Mouse (Mus musculus) heart, embryonic 13.5 days (tissue): ENCODE measurements around the gene Rhog. TPM values are rescaled to one million over a fixed set of nuclear protein-coding genes. Genes with fewer than 3 reads are reported as not detected.

Source experiments
- ATAC-seq: fragments of 200-750 bp; cut with Nextera tagmentation; 2 replicates; pipeline ENCODE4 v1.8.0; 2017; ENCODE audit warnings: moderate TSS enrichment; ENCODE audit not compliant: insufficient number of reproducible peaks, low FRiP score, low TSS enrichment; ENCODE audit errors: extremely low read depth
- H3K27ac ChIP-seq: fragments of 300-500 bp; sonication (generic); replicated peaks from 2 replicates; pipeline ENCODE4 v1.5.1; 2015; ENCODE audit warnings: moderate library complexity, mild to moderate bottlenecking, inconsistent platforms
- H3K27me3 ChIP-seq: fragments of 300-500 bp; sonication (generic); replicated peaks from 2 replicates; pipeline ENCODE4 v1.6.1; 2015; ENCODE audit warnings: mild to moderate bottlenecking, inconsistent platforms
- H3K36me3 ChIP-seq: fragments of 300-500 bp; sonication (generic); 2 replicates; pipeline ENCODE4 v1.6.1; 2015; ENCODE audit warnings: mild to moderate bottlenecking, inconsistent platforms
- H3K4me1 ChIP-seq: fragments of 300-500 bp; sonication (generic); 2 replicates; pipeline ENCODE4 v1.6.1; 2015; ENCODE audit warnings: inconsistent platforms
- H3K4me2 ChIP-seq: fragments of 300-500 bp; sonication (generic); 2 replicates; pipeline ENCODE4 v1.6.1; 2015; ENCODE audit warnings: inconsistent platforms, mild to moderate bottlenecking, moderate library complexity
- H3K4me3 ChIP-seq: fragments of 300-500 bp; sonication (generic); 2 replicates; pipeline ENCODE4 v1.5.1; 2015; ENCODE audit warnings: moderate library complexity, mild to moderate bottlenecking, inconsistent platforms
- H3K9ac ChIP-seq: fragments of 300-500 bp; sonication (generic); 2 replicates; pipeline ENCODE4 v1.6.1; 2015; ENCODE audit warnings: inconsistent platforms, mild to moderate bottlenecking, moderate library complexity
- H3K9me3 ChIP-seq: fragments of 300-500 bp; sonication (generic); 2 replicates; pipeline ENCODE4 v1.6.1; 2016; ENCODE audit warnings: inconsistent platforms
- WGBS: fragments of 180-500 bp; shearing (Covaris S2); methylation state at CpG from one replicate; pipeline ENCODE4 v1.1.7; 2015; ENCODE audit warnings: mixed read lengths; 5-methylcytosine and 5-hydroxymethylcytosine counted together
- polyA plus RNA-seq: library from polyadenylated mRNA; unstranded; fragments of >200 nt; fragmentation: Nextera tagmentation; extraction: Ambion mirVana; gene quantifications from 2 replicates; pipeline ENCODE4 v1.2.1, GENCODE M21; 2015

Rhog gene
- polyA plus RNA-seq, 1 experiment from 2014 or later: 43.8 TPM

GRCm38 (mm10) chr7:102239591-102239990 is 16.3 kb downstream of the Rhog start:
- Histone ChIP-seq H3K36me3 (peaks cover 80% of the 10 kb centered on the region), H3K27ac (no peak overlapping the region), H3K9me3 (no peaks in the 10 kb centered on the region), H3K4me2 (no peak overlapping the region), H3K4me1 (peaks cover 29% of the 10 kb centered on the region), H3K27me3 (no peaks in the 10 kb centered on the region), H3K9ac (no peak overlapping the region), H3K4me3 (no peak overlapping the region)
- no peak for ATAC-seq
- WGBS: 73% methylated on average over 16 of the region's 16 CpGs

GRCm38 (mm10) chr7:102238686-102239286 is 17.1 kb downstream of the Rhog start:
- no peak for ATAC-seq
- Histone ChIP-seq H3K27me3 (no peaks in the 10 kb centered on the region), H3K4me2 (no peak overlapping the region), H3K9me3 (no peaks in the 10 kb centered on the region), H3K4me1 (peaks cover 21% of the 10 kb centered on the region), H3K9ac (no peak overlapping the region), H3K4me3 (no peak overlapping the region), H3K27ac (no peak overlapping the region), H3K36me3 (peaks cover 82% of the 10 kb centered on the region)
- WGBS: 91% methylated on average over 8 of the region's 8 CpGs

GRCm38 (mm10) chr7:102233059-102233458 is 22.8 kb downstream of the Rhog start:
- no peaks in the 10 kb centered on the region for H3K9me3 ChIP-seq
- 86% methylated on average over 4 of the region's 4 CpGs for WGBS
- peaks cover 78% of the 10 kb centered on the region for H3K36me3 ChIP-seq

GRCm38 (mm10) chr7:102229814-102230213 is 26.0 kb downstream of the Rhog start:
- Histone ChIP-seq H3K9ac (no peak overlapping the region), H3K4me2 (no peak overlapping the region), H3K4me3 (no peak overlapping the region), H3K9me3 (no peaks in the 10 kb centered on the region), H3K4me1 (peaks cover 5% of the 10 kb centered on the region; the same call in 1 of the 2 replicates), H3K27ac (no peak overlapping the region), H3K36me3 (peaks cover 60% of the 10 kb centered on the region), H3K27me3 (no peaks in the 10 kb centered on the region)
- no peak for ATAC-seq
- WGBS: 94% methylated on average over 6 of the region's 6 CpGs

More at GRCm38 (mm10) chr7:102233059-102233458, 22.8 kb downstream of the Rhog start:
- H3K9ac ChIP-seq: no peak overlapping the region
- H3K4me1 ChIP-seq: no peaks in the 10 kb centered on the region
- H3K4me2 ChIP-seq: no peak overlapping the region
- H3K27ac ChIP-seq: no peak overlapping the region
- H3K4me3 ChIP-seq: no peak overlapping the region
- H3K27me3 ChIP-seq: no peaks in the 10 kb centered on the region
- ATAC-seq: no peak

- no peak for ATAC-seq
- H3K4me1 ChIP-seq: peaks cover 13% of the 10 kb centered on the region
- H3K4me3 ChIP-seq: no peak overlapping the region
- H3K9me3 ChIP-seq: no peaks in the 10 kb centered on the region
- no peaks in the 10 kb centered on the region for H3K27me3 ChIP-seq
- no peak overlapping the region for H3K4me2 ChIP-seq
- WGBS: 82% methylated on average over 4 of the region's 4 CpGs
- no peak overlapping the region for H3K27ac ChIP-seq
- H3K9ac ChIP-seq: no peak overlapping the region
- H3K36me3 ChIP-seq: peaks cover 51% of the 10 kb centered on the region
These were observed 27.7 kb downstream of the Rhog start for GRCm38 (mm10) chr7:102228049-102228670.

GRCm38 (mm10) chr7:102226051-102226450 is 29.8 kb downstream of the Rhog start:
- Histone ChIP-seq H3K4me3 (no peak overlapping the region), H3K36me3 (peaks cover 38% of the 10 kb centered on the region), H3K4me2 (no peak overlapping the region), H3K9me3 (no peaks in the 10 kb centered on the region), H3K9ac (no peak overlapping the region), H3K4me1 (peaks cover 13% of the 10 kb centered on the region), H3K27me3 (no peaks in the 10 kb centered on the region), H3K27ac (no peak overlapping the region)
- no peak for ATAC-seq
- 81% methylated on average over 6 of the region's 6 CpGs for WGBS

GRCm38 (mm10) chr7:102223883-102224738 is 31.7 kb downstream of the Rhog start:
- no peak overlapping the region for H3K27ac ChIP-seq
- 0 out of 2 replicates have a peak overlapping the region, but pooled peaks have one; percentile 64 for H3K4me3 ChIP-seq
- ATAC-seq: no peak
- H3K4me2 ChIP-seq: peak overlapping the region; percentile 95
- 81% methylated on average over 5 of the region's 5 CpGs for WGBS
- peaks cover 13% of the 10 kb centered on the region for H3K4me1 ChIP-seq
- H3K27me3 ChIP-seq: no peaks in the 10 kb centered on the region
- peaks cover 23% of the 10 kb centered on the region for H3K36me3 ChIP-seq
- no peak overlapping the region for H3K9ac ChIP-seq
- H3K9me3 ChIP-seq: no peaks in the 10 kb centered on the region

GRCm38 (mm10) chr7:102222830-102223556 is 32.9 kb downstream of the Rhog start:
- Histone ChIP-seq H3K9me3 (no peaks in the 10 kb centered on the region), H3K27me3 (no peaks in the 10 kb centered on the region), H3K4me3 (peak overlapping the region; percentile 64), H3K9ac (peak overlapping the region; percentile 81), H3K4me1 (peaks cover 13% of the 10 kb centered on the region), H3K36me3 (peaks cover 13% of the 10 kb centered on the region), H3K4me2 (peak overlapping the region; percentile 95), H3K27ac (peak overlapping the region; percentile 30)
- peak; percentile 65 for ATAC-seq
- WGBS: 2% methylated on average over 31 of the region's 31 CpGs

- H3K9ac ChIP-seq: peak overlapping the region; percentile 81
- peak overlapping the region; percentile 30; the same call in 1 of the 2 replicates for H3K27ac ChIP-seq
- peaks cover 7% of the 10 kb centered on the region for H3K36me3 ChIP-seq
- H3K4me3 ChIP-seq: peak overlapping the region; percentile 64
- no peaks in the 10 kb centered on the region for H3K27me3 ChIP-seq
- 0 out of 2 replicates have a peak, but pooled peaks have one; percentile 56 for ATAC-seq
- H3K4me2 ChIP-seq: peak overlapping the region; percentile 95
- WGBS: 0% methylated on average over 6 of the region's 13 CpGs
- H3K9me3 ChIP-seq: no peaks in the 10 kb centered on the region
- H3K4me1 ChIP-seq: peaks cover 13% of the 10 kb centered on the region
These were observed 33.5 kb downstream of the Rhog start for GRCm38 (mm10) chr7:102222336-102222735.

GRCm38 (mm10) chr7:102221899-102222298 is 34.0 kb downstream of the Rhog start:
- WGBS: 23% methylated on average over 1 of the region's 1 CpGs
- H3K27ac ChIP-seq: no peak overlapping the region
- H3K9ac ChIP-seq: peak overlapping the region; percentile 81
- 0 out of 2 replicates have a peak, but pooled peaks cover 3% of the 10 kb centered on the region for H3K36me3 ChIP-seq
- no peak for ATAC-seq
- H3K27me3 ChIP-seq: no peaks in the 10 kb centered on the region
- H3K4me3 ChIP-seq: peak overlapping the region; percentile 64
- no peaks in the 10 kb centered on the region for H3K9me3 ChIP-seq
- H3K4me1 ChIP-seq: peaks cover 13% of the 10 kb centered on the region
- H3K4me2 ChIP-seq: peak overlapping the region; percentile 95

GRCm38 (mm10) chr7:102211071-102211470 is 44.8 kb downstream of the Rhog start:
- H3K4me2 ChIP-seq: peak overlapping the region; percentile 80
- H3K4me3 ChIP-seq: peak overlapping the region; percentile 77
- peak overlapping the region; percentile 85 for H3K9ac ChIP-seq
- 48% methylated on average over 3 of the region's 3 CpGs for WGBS
- no peaks in the 10 kb centered on the region for H3K36me3 ChIP-seq
- H3K27me3 ChIP-seq: no peaks in the 10 kb centered on the region
- no peaks in the 10 kb centered on the region for H3K9me3 ChIP-seq
- no peak for ATAC-seq
- peak overlapping the region; percentile 94 for H3K27ac ChIP-seq
- H3K4me1 ChIP-seq: peaks cover 23% of the 10 kb centered on the region
